Mouse (Mus musculus) lung, adult 2 months (tissue): ENCODE measurements around the gene Grn.

Experiments
- CTCF ChIP-seq: fragments of 200-500 bp; IDR thresholded peaks from 2 replicates; pipeline ENCODE4 v1.5.1; 2011; ENCODE audit warnings: mild to moderate bottlenecking, low read length, control low read depth; ENCODE audit not compliant: insufficient read depth
- POLR2A ChIP-seq: fragments of 200-500 bp; IDR thresholded peaks from 2 replicates; pipeline ENCODE4 v1.6.1; 2011; ENCODE audit warnings: low read depth, mild to moderate bottlenecking, control low read depth, low read length, borderline replicate concordance; ENCODE audit errors: extremely low read depth

GRCm38 (mm10) chr11:102433866-102434265, 3.8 kb downstream of the Grn start:
- no peak for TF ChIP-seq POLR2A
- no peak for TF ChIP-seq CTCF
